Comparison of ENCODE assay signal across 17 mouse cellular contexts in the genomic region with DNA sequence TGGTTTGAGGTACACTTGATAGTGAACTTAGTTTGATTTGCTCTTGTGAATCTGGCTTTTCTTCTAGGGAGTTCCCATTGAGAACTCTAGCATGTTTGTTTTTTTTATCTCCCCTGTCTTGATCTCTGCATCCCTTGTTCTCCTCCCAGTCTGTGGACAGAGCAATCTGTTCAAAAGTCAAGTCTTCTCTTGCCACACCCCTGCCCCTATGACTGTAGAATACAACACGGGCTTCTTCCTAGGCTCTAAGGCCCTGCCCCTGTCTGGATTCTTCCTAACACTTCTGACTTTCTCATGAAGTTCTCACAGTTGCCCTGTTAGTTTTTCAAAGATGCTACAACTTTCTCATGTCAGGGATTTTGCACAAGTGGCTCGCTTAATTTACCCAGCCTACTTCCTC.
"Had no signal": no experiment of that assay in that cellular context is flagged by ENCODE, and none has a peak within 500 bp of the region (broad histone marks: within the 10 kb centered on the region; RNA-seq: fewer than 3 reads in every experiment).

No protein-coding gene starts in this region.

- H3K27me3 ChIP-seq: lung, embryonic 15.5 days; megakaryocyte, embryonic 14.5 days; midbrain, embryonic 13.5 days; midbrain, embryonic 15.5 days; neural tube, embryonic 12.5 days had no signal

- H3K4me3 ChIP-seq: lung, embryonic 15.5 days; megakaryocyte, embryonic 14.5 days; midbrain, embryonic 13.5 days; midbrain, embryonic 15.5 days; neural tube, embryonic 12.5 days had no signal

- ATAC-seq: liver, postnatal 0 days; lung, postnatal 0 days; midbrain, embryonic 13.5 days; midbrain, embryonic 15.5 days had no signal

- H3K4me2 ChIP-seq: lung, embryonic 15.5 days; midbrain, embryonic 11.5 days; midbrain, embryonic 13.5 days; midbrain, embryonic 15.5 days; neural tube, embryonic 12.5 days had no signal

- H3K9ac ChIP-seq: liver, postnatal 0 days; lung, embryonic 15.5 days; midbrain, embryonic 13.5 days; midbrain, embryonic 15.5 days; neural tube, embryonic 12.5 days had no signal

- H3K9me3 ChIP-seq: lung, embryonic 15.5 days; midbrain, embryonic 13.5 days; midbrain, embryonic 15.5 days; neural tube, embryonic 12.5 days had no signal

- H3K36me3 ChIP-seq: lung, embryonic 15.5 days; midbrain, embryonic 13.5 days; midbrain, embryonic 15.5 days; neural tube, embryonic 12.5 days had no signal

- H3K27ac ChIP-seq: lung, embryonic 15.5 days; macrophage; midbrain, embryonic 13.5 days; midbrain, embryonic 15.5 days; neural tube, embryonic 12.5 days had no signal

- DNase-seq: liver, postnatal 0 days; lung, adult 2 months; lung, postnatal 14 days; lung, postnatal 36 days; right cerebral cortex, postnatal 14 days; spleen, adult 18-20 months; thymus, adult 18-20 months; thymus, postnatal 14 days; thymus, postnatal 36 days had no signal

- H3K4me1 ChIP-seq: midbrain, embryonic 13.5 days; midbrain, embryonic 15.5 days had no signal
